Mouse (Mus musculus): ENCODE measurements around the gene Olfr536. TPM values are rescaled to one million over a fixed set of nuclear protein-coding genes. Genes with fewer than 3 reads are reported as not detected.

Olfr536 gene
- polyA plus RNA-seq (2017; shearing (Covaris generic)): not detected

DNA sequence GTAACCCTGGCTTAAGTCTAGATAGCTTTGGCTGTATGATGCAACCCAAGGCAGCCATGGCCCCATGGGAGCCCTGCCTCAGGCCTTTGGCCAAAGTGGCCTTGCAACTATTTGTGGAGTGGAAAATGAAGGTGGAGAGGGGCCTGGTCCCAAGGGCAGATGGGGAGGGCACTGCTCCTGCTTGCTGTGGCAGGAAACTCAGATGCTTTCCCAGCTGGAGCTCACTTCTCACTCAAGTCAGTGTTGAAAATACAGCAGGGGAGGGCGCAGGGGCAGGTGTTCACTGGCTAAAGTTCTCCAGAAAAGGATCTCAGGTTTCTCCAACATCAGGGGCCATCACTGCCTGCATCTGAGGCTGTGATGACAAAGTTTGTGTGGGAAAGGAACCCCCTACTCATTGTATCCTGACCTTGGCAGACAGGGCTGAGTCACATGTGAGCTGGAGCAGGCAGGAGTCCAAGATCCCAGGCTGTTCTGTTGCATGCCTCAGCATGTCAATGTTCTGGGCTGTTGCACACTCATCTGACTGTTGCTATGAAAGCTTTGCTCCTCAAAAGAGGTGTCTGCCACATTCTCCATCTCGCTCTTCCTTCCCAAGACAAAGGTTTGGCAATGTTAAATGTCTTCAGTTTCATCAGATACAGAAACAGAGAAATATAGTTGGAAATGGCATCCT lies at the start of gene Olfr536:
Gene Olfr536, minus strand, starts transcription at position 51 of the 676 bp plus-strand sequence.

DNA sequence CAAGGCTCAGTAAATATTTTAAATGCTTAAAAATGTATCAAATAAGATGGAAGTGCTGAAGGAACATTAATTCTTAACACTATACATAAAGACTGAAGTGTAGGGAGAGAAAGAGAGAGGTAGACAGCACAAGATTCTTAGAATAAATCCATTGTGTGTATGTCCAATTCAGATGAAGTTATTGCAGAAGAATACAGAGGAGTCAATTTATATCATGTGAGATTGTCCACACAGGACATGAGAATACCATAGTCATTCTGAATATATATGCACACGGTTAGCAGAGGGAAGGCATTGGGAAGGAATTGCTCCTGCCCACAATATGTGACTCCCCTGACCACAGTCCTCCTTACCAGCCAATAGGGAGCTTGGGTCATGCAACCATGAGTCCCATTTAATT lies 23.3 kb downstream of the Olfr536 start, which contains the start of gene Olfr535:
Gene Olfr535, plus strand, starts transcription at position 301 of the 400 bp plus-strand sequence.

DNA sequence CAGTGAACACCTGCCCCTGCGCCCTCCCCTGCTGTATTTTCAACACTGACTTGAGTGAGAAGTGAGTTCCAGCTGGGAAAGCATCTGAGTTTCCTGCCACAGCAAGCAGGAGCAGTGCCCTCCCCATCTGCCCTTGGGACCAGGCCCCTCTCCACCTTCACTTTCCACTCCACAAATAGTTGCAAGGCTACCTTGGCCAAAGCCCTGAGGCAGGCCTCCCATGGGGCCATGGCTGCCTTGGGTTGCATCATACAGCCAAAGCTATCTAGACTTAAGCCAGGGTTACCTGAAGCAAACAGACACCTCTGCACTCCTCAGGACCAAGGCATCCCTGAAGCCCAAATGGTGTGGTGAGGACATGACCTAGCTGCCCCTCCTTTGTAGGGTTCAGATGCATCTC lies 44.1 kb downstream of the Olfr536 start, which contains the start of gene Olfr533:
Gene Olfr533, plus strand, starts transcription at position 301 of the 400 bp plus-strand sequence.

Other genes with a start within 250 kb of the Olfr536 start
- 0.26 TPM for gene Olfr525, start 186.5 kb downstream of the Olfr536 start, polyA plus RNA-seq (2017; shearing (Covaris generic))
- gene Olfr527, start 173.4 kb downstream of the Olfr536 start, polyA plus RNA-seq (2017; shearing (Covaris generic)): not detected
- 1.4 TPM for gene Olfr60, start 145.7 kb downstream of the Olfr536 start, polyA plus RNA-seq (2017; shearing (Covaris generic))
- gene Olfr530, start 131.1 kb downstream of the Olfr536 start, polyA plus RNA-seq (2017; shearing (Covaris generic)): 0.64 TPM
- not detected for gene Olfr531, start 104.5 kb downstream of the Olfr536 start, polyA plus RNA-seq (2017; shearing (Covaris generic))
- gene Olfr532, start 85.8 kb downstream of the Olfr536 start, polyA plus RNA-seq (2017; shearing (Covaris generic)): 0.10 TPM
- not detected for gene Olfr533, start 44.0 kb downstream of the Olfr536 start, polyA plus RNA-seq (2017; shearing (Covaris generic))
- gene Olfr535, start 23.2 kb downstream of the Olfr536 start, polyA plus RNA-seq (2017; shearing (Covaris generic)): not detected
- not detected for gene Olfr538, start 60.5 kb upstream of the Olfr536 start, polyA plus RNA-seq (2017; shearing (Covaris generic))
- gene Olfr46, start 93.9 kb upstream of the Olfr536 start, polyA plus RNA-seq (2017; shearing (Covaris generic)): not detected
- gene Olfr61, start 121.6 kb upstream of the Olfr536 start, polyA plus RNA-seq (2017; shearing (Covaris generic)): not detected
- gene Olfr53, start 139.1 kb upstream of the Olfr536 start, polyA plus RNA-seq (2017; shearing (Covaris generic)): not detected
- gene Olfr539, start 152.5 kb upstream of the Olfr536 start, polyA plus RNA-seq (2017; shearing (Covaris generic)): not detected
- gene Olfr45, start 174.6 kb upstream of the Olfr536 start, polyA plus RNA-seq (2017; shearing (Covaris generic)): not detected
- gene Olfr541, start 189.9 kb upstream of the Olfr536 start, polyA plus RNA-seq (2017; shearing (Covaris generic)): not detected

Measured in effector memory CD4-positive, alpha-beta T cell, adult 5 months (primary cell).